Mouse (Mus musculus) intestine, embryonic 16.5 days (tissue): Measurements from ENCODE around the gene Cr1l. TPM values are rescaled to one million over a fixed set of nuclear protein-coding genes. Genes with fewer than 3 reads are reported as not detected.

ENCODE experiments used
- ATAC-seq: fragments of 200-750 bp; cut with Nextera tagmentation; 2 replicates; pipeline ENCODE4 v1.8.0; 2017; ENCODE audit warnings: moderate TSS enrichment, moderate library complexity
- H3K27ac ChIP-seq: fragments of 300-500 bp; sonication (generic); 2 replicates; pipeline ENCODE4 v1.5.1; 2014; ENCODE audit warnings: mild to moderate bottlenecking, low read length
- H3K27me3 ChIP-seq: fragments of 300-500 bp; sonication (generic); replicated peaks from 2 replicates; pipeline ENCODE4 v1.6.1; 2014; ENCODE audit warnings: low read length, control low read depth, mixed read lengths; ENCODE audit not compliant: control insufficient read depth, insufficient read depth
- H3K36me3 ChIP-seq: fragments of 300-500 bp; sonication (generic); 2 replicates; pipeline ENCODE4 v1.6.1; 2014; ENCODE audit warnings: low read length, control low read depth; ENCODE audit not compliant: control insufficient read depth, insufficient read depth
- H3K4me1 ChIP-seq: fragments of 300-500 bp; sonication (generic); 2 replicates; pipeline ENCODE4 v1.6.1; 2014; ENCODE audit warnings: low read length, control low read depth, mixed read lengths; ENCODE audit not compliant: control insufficient read depth, insufficient read depth
- H3K4me2 ChIP-seq: fragments of 300-500 bp; sonication (generic); 2 replicates; pipeline ENCODE4 v1.6.1; 2014; ENCODE audit warnings: low read depth, low read length, control low read depth
- H3K4me3 ChIP-seq: fragments of 300-500 bp; sonication (generic); 2 replicates; pipeline ENCODE4 v1.5.1; 2014; ENCODE audit warnings: mild to moderate bottlenecking, low read length
- H3K9ac ChIP-seq: fragments of 300-500 bp; sonication (generic); 2 replicates; pipeline ENCODE4 v1.6.1; 2014; ENCODE audit warnings: low read depth, low read length
- H3K9me3 ChIP-seq: fragments of 300-500 bp; sonication (generic); 2 replicates; pipeline ENCODE4 v1.6.1; 2016; ENCODE audit warnings: low read length, control low read depth; ENCODE audit not compliant: control insufficient read depth
- WGBS: fragments of 180-500 bp; shearing (Covaris S2); extraction: QIAGEN DNeasy Blood & Tissue Kit; methylation state at CpG from one replicate; pipeline ENCODE4 v1.1.7; 2014; 5-methylcytosine and 5-hydroxymethylcytosine counted together
- polyA plus RNA-seq: library from polyadenylated mRNA; unstranded; fragments of >200 nt; fragmentation: Nextera tagmentation; extraction: Ambion mirVana; gene quantifications from 2 replicates; pipeline ENCODE4 v1.2.1, GENCODE M21; 2015

Gene Cr1l
- polyA plus RNA-seq, 1 experiment from 2014 or later, result 78.2 TPM

DNA sequence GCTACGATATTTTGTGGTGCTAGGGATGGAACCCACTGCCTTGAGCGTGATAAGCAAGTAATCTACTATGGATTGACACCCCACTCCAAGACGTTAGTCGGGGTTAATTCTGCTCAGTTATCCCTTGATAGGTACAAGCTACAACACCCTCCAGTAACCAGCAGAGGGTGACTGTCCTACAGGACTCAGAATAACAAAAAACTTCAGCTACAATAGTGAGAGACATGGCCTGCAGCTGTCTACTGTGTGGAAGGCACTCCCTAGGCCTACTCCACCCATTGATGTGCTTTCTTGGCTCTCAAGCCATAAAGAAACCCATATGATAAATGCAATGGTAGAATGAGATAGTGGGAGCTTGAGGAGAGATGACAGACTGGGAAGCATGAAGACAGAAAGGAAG lies 17.8 kb downstream of the Cr1l start:
- H3K27me3 ChIP-seq, result no peaks in the 10 kb centered on the region
- 92% methylated on average over 4 of the region's 4 CpGs for WGBS
- no peaks in the 10 kb centered on the region for H3K4me1 ChIP-seq
- H3K4me3 ChIP-seq, result no peak overlapping the region
- peaks cover 2% of the 10 kb centered on the region; the same call in 1 of the 2 replicates for H3K36me3 ChIP-seq
- no peaks in the 10 kb centered on the region for H3K9me3 ChIP-seq
- ATAC-seq, result peak; percentile 62
- no peak overlapping the region for H3K4me2 ChIP-seq
- H3K9ac ChIP-seq, result no peak overlapping the region
- H3K27ac ChIP-seq, result no peak overlapping the region

DNA sequence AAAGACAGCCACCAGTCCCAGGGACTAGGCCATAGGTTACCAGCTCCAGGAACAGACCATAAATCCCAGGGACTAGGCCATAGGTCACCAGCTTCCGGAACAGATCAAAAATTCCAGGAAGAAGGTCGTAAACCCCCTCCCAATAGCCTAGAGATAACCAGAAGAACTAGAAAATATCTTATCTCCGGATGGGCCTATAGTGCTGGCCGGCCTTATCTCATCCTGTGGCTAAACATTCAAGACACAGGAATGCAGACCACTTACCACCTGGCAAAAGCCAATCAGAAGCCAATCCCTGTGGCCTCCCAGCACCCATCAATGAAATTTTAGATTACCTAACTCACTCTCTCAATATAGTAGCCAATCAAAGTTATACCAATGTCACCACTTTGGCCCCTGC lies 30.7 kb downstream of the Cr1l start:
- Histone ChIP-seq H3K9me3 (no peaks in the 10 kb centered on the region), H3K9ac (no peak overlapping the region), H3K27me3 (no peaks in the 10 kb centered on the region), H3K36me3 (peaks cover 4% of the 10 kb centered on the region; the same call in 1 of the 2 replicates), H3K4me2 (no peak overlapping the region), H3K27ac (no peak overlapping the region), H3K4me3 (no peak overlapping the region), H3K4me1 (0 out of 2 replicates have a peak, but pooled peaks cover 3% of the 10 kb centered on the region)
- ATAC-seq, result peak; percentile 57
- 33% methylated on average over 4 of the region's 4 CpGs for WGBS

- Histone ChIP-seq H3K4me2 (no peak overlapping the region), H3K9ac (no peak overlapping the region), H3K27me3 (no peaks in the 10 kb centered on the region), H3K27ac (peak overlapping the region; percentile 12; the same call in 1 of the 2 replicates), H3K9me3 (no peaks in the 10 kb centered on the region), H3K4me3 (no peak overlapping the region), H3K36me3 (peaks cover 4% of the 10 kb centered on the region; the same call in 1 of the 2 replicates), H3K4me1 (peaks cover 3% of the 10 kb centered on the region; the same call in 1 of the 2 replicates)
- 81% methylated on average over 1 of the region's 1 CpGs for WGBS
- ATAC-seq, result peak; percentile 75
These were observed 33.4 kb downstream of the Cr1l start for GRCm38 (mm10) chr1:195098004-195098403.

- ATAC-seq, result peak; percentile 99
- peak within 1 kb of the TSS; percentile 72 for H3K27ac ChIP-seq
- 3% methylated on average over 14 of the region's 14 CpGs for WGBS
These were observed 39.1 kb downstream of the Cr1l start, which contains the start of gene Cd46 for GRCm38 (mm10) chr1:195092220-195092720. Gene Cd46, minus strand, starts transcription at chr1:195092249.

GRCm38 (mm10) chr1:195091699-195092219 lies 39.6 kb downstream of the Cr1l start:
- H3K4me1 ChIP-seq, result peaks cover 8% of the 10 kb centered on the region; the same call in 1 of the 2 replicates
- no peaks in the 10 kb centered on the region for H3K36me3 ChIP-seq
- no peaks in the 10 kb centered on the region for H3K9me3 ChIP-seq
- peak overlapping the region; percentile 72 for H3K27ac ChIP-seq
- no peaks in the 10 kb centered on the region for H3K27me3 ChIP-seq
- peak overlapping the region; percentile 68 for H3K4me2 ChIP-seq
- H3K4me3 ChIP-seq, result peak overlapping the region; percentile 54
- peak overlapping the region; percentile 70 for H3K9ac ChIP-seq
- ATAC-seq, result peak; percentile 94
- WGBS, result 18% methylated on average over 11 of the region's 11 CpGs

More at GRCm38 (mm10) chr1:195092220-195092720, 39.1 kb downstream of the Cr1l start, which contains the start of gene Cd46:
- Histone ChIP-seq H3K9ac (peak within 1 kb of the TSS; percentile 70), H3K9me3 (no peaks in the 10 kb centered on the region), H3K4me3 (peak within 1 kb of the TSS; percentile 54), H3K36me3 (no peaks in the 10 kb centered on the region), H3K4me2 (peak within 1 kb of the TSS; percentile 68), H3K4me1 (peaks cover 8% of the 10 kb centered on the region; the same call in 1 of the 2 replicates), H3K27me3 (no peaks in the 10 kb centered on the region)

DNA sequence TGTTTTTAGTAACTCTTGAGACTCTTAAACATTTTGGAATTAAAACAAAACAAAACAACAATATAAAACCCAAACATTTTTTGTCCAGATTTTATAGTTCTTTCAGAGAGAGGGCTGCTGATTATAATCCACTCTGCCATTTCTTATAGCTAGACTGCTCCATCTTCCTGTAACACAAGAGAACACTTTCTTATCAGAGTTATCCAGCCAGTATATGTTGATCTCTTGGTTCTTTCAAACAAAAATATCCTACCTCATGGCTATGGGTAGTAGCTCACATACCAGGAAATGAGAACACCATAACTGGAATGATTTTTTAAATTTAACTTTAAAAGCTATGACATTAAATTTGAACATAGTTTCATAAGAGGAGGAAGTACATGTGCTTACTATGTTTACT lies 49.2 kb downstream of the Cr1l start:
- no peak overlapping the region for H3K4me2 ChIP-seq
- no peaks in the 10 kb centered on the region for H3K4me1 ChIP-seq
- no peak overlapping the region for H3K9ac ChIP-seq
- H3K4me3 ChIP-seq, result no peak overlapping the region
- H3K9me3 ChIP-seq, result no peaks in the 10 kb centered on the region
- H3K27ac ChIP-seq, result no peak overlapping the region
- no peaks in the 10 kb centered on the region for H3K27me3 ChIP-seq
- H3K36me3 ChIP-seq, result no peaks in the 10 kb centered on the region
- ATAC-seq, result no peak

Other genes with a start within 250 kb of the Cr1l start
- gene Cd34, start 192.8 kb downstream of the Cr1l start, polyA plus RNA-seq, result 56.2 and 59.3 TPM in 2 replicates
- 0.67 and 1.1 TPM in 2 replicates for gene Cd46, start 39.3 kb downstream of the Cr1l start, polyA plus RNA-seq
- 0.04 and 0.12 TPM in 2 replicates for gene Cr2, start 45.1 kb upstream of the Cr1l start, polyA plus RNA-seq